Mouse (Mus musculus): ENCODE measurements at regions not wholly inside any gene's neighbourhood (a gene's known extent, or its start where the extent isn't known, plus 50 kb on each side); places are given as distances from the start of the nearest gene placed in this dataset.

- no peak for TF ChIP-seq CTCF (IDR thresholded peaks at IDR 0.05; ENCODE audit: low read depth)
- TF ChIP-seq EP300 (optimal IDR thresholded peaks at IDR 0.05): no peak
These were observed 204.0 kb upstream of the Osr1 start for GRCm38 (mm10) chr12:9365931-9366330.
